Mouse (Mus musculus): ENCODE data around the gene Mapk11.

Mapk11 gene

GRCm38 (mm10) chr15:89173024-89173905 is 23.8 kb upstream of the Mapk11 start:
- peak; percentile 46 to 55 for DNase-seq

- DNase-seq: peak in 1 of 2 experiments; percentile 35
These were observed 23.0 kb upstream of the Mapk11 start for GRCm38 (mm10) chr15:89172276-89172935.

DNA sequence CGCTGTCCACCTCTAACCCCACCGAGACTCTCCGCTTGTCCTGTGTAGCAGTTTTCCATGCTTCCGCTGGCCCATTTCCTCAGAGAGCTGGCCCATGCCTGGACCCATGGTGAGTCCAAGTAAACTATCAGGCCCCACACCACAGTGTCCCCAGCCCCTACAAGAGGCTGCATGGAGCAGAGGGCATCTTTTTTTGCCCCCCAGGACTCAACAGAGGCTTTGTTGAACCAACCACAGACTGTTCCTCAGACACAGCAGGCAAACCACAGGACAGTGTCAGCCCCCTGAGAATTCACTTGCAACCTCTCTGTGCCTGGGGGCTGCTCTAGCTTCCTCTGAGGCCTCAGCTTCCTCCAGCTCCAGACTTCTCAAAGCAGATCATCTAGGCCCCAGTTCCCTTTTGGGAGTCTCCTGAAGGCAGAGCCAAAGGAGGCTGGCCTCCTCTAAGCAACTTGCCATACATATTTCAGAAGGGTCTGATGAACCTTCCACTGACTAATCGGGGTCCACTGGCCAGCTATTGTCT is 22.2 kb upstream of the Mapk11 start:
- DNase-seq: no peak

GRCm38 (mm10) chr15:89170102-89170501 is 20.7 kb upstream of the Mapk11 start:
- DNase-seq: no peak

- DNase-seq: peak; percentile 75 to 77
These were observed 20.0 kb upstream of the Mapk11 start for GRCm38 (mm10) chr15:89169431-89169830.

DNA sequence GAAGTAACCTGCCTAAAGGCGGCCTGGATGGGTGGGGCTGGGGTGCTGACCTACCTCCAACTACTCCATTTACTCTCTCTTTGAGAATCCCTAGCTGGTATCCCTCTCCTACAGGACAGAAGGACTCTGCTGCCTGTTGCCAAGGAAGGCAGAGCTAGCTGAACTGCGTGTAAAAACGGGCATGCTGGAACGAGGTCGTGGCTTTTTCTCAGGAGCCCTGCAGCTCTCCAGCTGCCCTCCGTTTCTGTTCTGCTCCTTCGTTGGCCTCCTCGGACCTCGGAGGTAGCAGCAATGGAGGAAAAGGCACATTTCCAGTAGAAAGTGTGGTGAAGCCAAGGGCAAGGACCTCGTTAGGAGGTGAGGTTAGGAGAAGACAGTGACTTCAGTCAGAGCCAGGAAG is 19.5 kb upstream of the Mapk11 start:
- DNase-seq: peak; percentile 50 to 61

GRCm38 (mm10) chr15:89165478-89165877 is 16.1 kb upstream of the Mapk11 start:
- DNase-seq: no peak

DNA sequence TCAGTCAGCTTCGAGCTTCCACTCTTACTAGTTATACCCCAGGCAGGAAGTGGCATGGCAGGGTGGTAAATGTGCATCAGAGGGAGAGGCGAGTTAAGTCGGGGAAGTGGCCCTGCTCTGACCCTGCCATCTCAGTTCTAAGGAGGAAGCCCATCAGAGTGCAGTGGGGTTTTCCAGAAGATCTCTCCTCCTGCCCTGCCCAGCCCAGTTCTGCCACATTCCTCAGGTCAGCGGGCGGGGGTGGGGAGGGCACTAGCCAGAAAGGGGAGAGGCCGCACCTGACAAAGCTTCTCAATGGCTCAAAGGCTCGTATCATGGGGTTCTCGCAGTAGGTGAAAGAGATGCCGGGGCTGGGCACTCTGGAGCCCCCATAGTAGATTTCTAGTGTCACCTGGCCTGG is 12.0 kb upstream of the Mapk11 start:
- no peak for DNase-seq

DNA sequence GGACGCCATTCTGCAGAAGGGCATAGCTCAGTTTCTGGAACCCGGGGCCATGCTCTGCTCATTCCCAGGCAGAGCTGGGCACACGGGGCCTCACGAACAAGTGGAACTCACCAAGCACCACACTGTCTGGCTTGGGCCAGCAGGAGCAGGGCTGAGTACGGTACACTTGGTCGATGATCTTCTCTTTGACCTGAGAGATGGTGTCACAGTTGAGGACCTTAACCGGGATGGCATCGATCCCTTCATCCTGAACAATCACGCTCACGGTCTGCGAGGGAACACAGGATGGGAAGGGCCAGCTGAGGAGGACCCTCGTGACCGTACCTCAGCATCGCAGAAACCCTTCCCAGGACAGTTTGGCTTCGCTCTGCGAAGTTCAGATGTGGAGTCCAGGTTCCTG is 9.1 kb upstream of the Mapk11 start:
- DNase-seq: no peak

DNA sequence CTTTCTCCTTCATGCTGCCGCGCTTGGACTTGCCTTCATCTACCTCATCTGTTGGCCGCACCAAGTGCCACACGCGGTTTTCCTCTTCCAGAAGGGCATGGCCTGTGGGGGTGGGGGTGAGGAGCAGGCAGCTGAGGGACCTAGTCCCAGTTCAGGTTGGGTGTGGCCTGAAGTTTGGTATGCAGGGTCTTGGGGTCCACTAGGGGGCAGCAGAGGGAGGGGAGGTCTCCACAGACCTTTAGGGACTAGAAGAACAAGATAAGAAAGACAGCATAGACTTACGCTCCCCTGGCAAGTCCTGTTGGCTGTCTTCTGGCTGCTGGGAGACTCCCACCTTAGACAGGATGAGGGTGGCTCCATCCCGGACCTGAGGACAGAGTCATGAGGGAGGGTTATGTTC is 8.5 kb upstream of the Mapk11 start:
- DNase-seq: peak; percentile 71 to 77

DNA sequence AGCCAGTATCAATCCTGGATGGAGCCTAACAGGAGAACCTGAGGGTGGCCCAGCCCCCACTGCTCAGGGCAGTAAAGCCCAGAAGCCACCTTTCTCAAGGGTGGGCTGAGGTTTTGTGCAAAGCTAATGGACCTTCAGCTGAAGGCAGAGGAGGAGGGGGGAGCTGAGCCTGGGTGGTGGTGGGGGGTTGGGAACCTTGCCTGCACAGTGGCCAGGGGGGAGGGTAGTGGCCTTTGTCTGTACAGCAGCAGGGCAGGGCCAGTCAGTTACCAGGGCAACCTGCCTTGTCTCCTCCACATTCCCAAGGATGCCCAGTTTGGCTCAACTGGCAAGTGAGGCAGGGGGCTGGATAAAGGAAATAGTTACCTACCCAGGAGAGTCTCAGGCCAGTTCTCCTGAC is 2.9 kb upstream of the Mapk11 start:
- DNase-seq: no peak

DNA sequence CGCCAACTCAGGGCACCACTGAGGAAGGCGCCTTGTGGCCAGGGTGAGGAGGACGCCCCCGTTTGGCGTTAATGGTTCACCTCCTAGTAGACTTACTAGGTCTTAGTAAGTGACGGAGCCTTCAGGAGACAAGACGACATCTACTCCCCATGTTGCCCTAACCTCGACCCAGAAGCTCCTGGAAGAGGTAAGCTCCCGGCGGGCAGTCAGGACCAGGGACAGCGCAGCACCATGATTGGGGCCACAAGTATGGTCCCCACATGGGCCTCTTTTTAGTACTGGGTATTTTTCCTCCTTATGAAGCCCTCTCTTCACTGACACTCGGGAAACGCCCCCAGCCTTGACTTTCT is 588 bp upstream of the Mapk11 start:
- no peak for DNase-seq

- DNase-seq: no peak
These were observed 745 bp downstream of the Mapk11 start for GRCm38 (mm10) chr15:89148496-89149270.

GRCm38 (mm10) chr15:89147895-89148294 is 1.5 kb downstream of the Mapk11 start:
- no peak for DNase-seq

GRCm38 (mm10) chr15:89147456-89147855 is 2.0 kb downstream of the Mapk11 start:
- DNase-seq: no peak

DNA sequence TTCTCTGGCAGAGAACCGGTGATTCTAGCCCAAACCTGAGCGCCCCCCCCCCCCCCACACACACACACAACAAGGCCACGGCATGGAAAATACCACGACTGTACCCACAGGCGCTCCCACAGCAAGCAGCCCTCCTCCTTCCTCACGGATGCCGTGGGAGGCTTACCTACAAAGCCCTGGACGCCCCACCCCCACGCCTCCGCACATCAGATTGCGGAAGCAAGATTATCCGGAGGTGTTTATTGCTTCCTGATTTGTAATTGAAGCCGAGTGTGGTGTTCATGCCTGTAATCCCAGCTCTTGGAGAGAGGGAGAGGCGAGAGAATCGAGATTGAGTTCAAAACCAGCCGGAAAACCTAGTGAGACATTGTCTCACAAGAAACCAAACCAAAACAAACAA is 2.4 kb downstream of the Mapk11 start:
- DNase-seq: peak; percentile 48 to 67

DNA sequence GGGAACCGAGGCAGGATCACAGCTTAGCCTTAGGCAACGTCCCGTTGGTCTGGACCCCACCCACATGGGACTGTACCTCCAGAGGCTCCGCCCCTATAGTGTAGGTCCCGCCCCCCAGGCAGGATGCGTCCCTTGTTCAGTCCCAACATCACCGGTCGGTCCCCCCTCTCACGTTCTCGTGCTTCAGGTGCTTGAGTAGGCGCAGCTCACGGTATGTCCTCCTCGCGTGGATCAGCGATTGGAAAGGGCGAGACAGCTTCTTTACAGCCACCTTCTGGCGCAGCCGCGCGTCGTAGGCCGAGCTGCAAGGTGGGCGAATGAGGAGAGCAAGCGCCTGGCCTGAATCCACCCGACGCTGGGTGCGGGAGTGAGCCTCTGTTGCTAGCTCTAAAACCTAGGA is 2.9 kb downstream of the Mapk11 start:
- DNase-seq: peak; percentile 72 to 81

GRCm38 (mm10) chr15:89145813-89146350 is 3.5 kb downstream of the Mapk11 start:
- DNase-seq: no peak

- DNase-seq: no peak
These were observed 4.5 kb downstream of the Mapk11 start for GRCm38 (mm10) chr15:89144965-89145364.

DNA sequence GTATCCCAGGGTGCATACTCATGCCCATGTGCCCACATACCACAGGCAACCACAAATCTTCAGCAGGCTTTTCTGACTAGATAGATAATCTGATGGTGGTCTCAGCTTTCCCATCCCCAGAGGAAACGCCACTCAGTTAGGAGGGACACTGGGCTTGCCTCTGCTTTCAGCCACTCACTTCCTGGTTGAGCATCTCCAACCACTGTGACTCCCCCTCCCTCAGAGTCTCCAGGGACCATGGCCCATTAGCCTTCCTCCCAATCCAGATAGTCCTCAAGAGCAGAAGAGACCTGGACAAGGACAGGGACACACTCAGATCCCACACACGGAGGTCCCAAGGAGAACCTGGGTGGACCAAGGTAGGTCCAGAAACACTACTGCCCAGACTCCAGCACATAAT is 6.3 kb downstream of the Mapk11 start:
- DNase-seq: no peak

- no peak for DNase-seq
These were observed 7.5 kb downstream of the Mapk11 start for GRCm38 (mm10) chr15:89141905-89142304.

- no peak for DNase-seq
These were observed 8.0 kb downstream of the Mapk11 start for GRCm38 (mm10) chr15:89141443-89141842.

GRCm38 (mm10) chr15:89140659-89141252 is 8.7 kb downstream of the Mapk11 start, which contains the start of gene Mapk12:
Gene Mapk12, minus strand, starts transcription at chr15:89140703.
- peak; percentile 68 to 75 for DNase-seq

Data from cerebellum, postnatal 36 days (tissue).